Mouse (Mus musculus) naive thymus-derived CD4-positive, alpha-beta T cell, adult 2 months (primary cell): ENCODE data around the gene Mettl9.

Experiments
- DNase-seq: peaks from one replicate; pipeline ENCODE4 v3.0.0-alpha.2; 2011; ENCODE audit warnings: low read depth

Gene Mettl9

GRCm38 (mm10) chr7:121098614-121099389 is 64.6 kb downstream of the Mettl9 start:
- no peak for DNase-seq

- DNase-seq, result no peak
Observed at GRCm38 (mm10) chr7:121107851-121108250, 73.6 kb downstream of the Mettl9 start.

- DNase-seq, result no peak
Observed at GRCm38 (mm10) chr7:121111321-121111720, 77.1 kb downstream of the Mettl9 start.

- DNase-seq, result no peak
Observed at GRCm38 (mm10) chr7:121111762-121112161, 77.5 kb downstream of the Mettl9 start.

- peak; percentile 76 for DNase-seq
Observed at GRCm38 (mm10) chr7:121120143-121120818, 86.0 kb downstream of the Mettl9 start.
